Mouse (Mus musculus): ENCODE measurements at regions not wholly inside any gene's neighbourhood (a gene's known extent, or its start where the extent isn't known, plus 50 kb on each side); places are given as distances from the start of the nearest gene placed in this dataset.

- TF ChIP-seq EP300 (IDR thresholded peaks at IDR 0.05) (no peak), CTCF (IDR thresholded peaks at IDR 0.05) (no peak)
Observed at GRCm38 (mm10) chr3:18438845-18439244, 490.6 kb downstream of the Cypt12 start.
